Mouse (Mus musculus) lung, postnatal 0 days (tissue): Measurements from ENCODE around the gene Prrxl1.

Experiments used
- CTCF ChIP-seq: IDR thresholded peaks from 2 replicates; pipeline ENCODE4 v1.5.1; 2016; ENCODE audit warnings: antibody characterized with exemption, mild to moderate bottlenecking
- EP300 ChIP-seq: IDR thresholded peaks from 2 replicates; pipeline ENCODE4 v1.6.1; 2016; ENCODE audit warnings: antibody characterized with exemption, mild to moderate bottlenecking, control low read depth

- no peak for TF ChIP-seq CTCF
- no peak for TF ChIP-seq EP300
Observed at GRCm38 (mm10) chr14:32696344-32696743, 97.1 kb downstream of the Prrxl1 start.
